38 mouse cellular contexts compared by ENCODE assay signal in genomic region chr10:59645153-59645552, GRCm38 (mm10). TPM values are rescaled to one million over a fixed set of nuclear protein-coding genes. Genes with fewer than 3 reads are reported as not detected.
A peak's percentile ranks its signal among the peaks of the same experiment; 100 is the strongest.
DNase-seq lines count a peak whose midpoint lies in the region; ATAC-seq and TF ChIP-seq lines count a peak whose summit lies in the region.
"Had no signal": no experiment of that assay in that cellular context is flagged by ENCODE, and none has a peak within 500 bp of the region (broad histone marks: within the 10 kb centered on the region; RNA-seq: fewer than 3 reads in every experiment).

No protein-coding gene starts in this region.

- no peaks in the 10 kb centered on the region for H3K27me3 ChIP-seq in stomach, embryonic 16.5 days (ENCODE audit: control insufficient read depth, insufficient read depth, low read length)
- no peaks in the 10 kb centered on the region for H3K27me3 ChIP-seq in stomach, postnatal 0 days (ENCODE audit: control insufficient read depth, insufficient read depth, low read length)
- no peaks in the 10 kb centered on the region for H3K27me3 ChIP-seq in liver, embryonic 14.5 days (ENCODE audit: control insufficient read depth, insufficient read depth, low read length)
- no peaks in the 10 kb centered on the region for H3K27me3 ChIP-seq in forebrain, postnatal 0 days (ENCODE audit: insufficient read depth, low read length)
- no peaks in the 10 kb centered on the region for H3K27me3 ChIP-seq in kidney, embryonic 16.5 days (ENCODE audit: insufficient read depth, low read length)
- H3K27me3 ChIP-seq: embryonic facial prominence, embryonic 15.5 days; forebrain, embryonic 13.5 days; heart, embryonic 13.5 days; hindbrain, embryonic 12.5 days; limb, embryonic 15.5 days; midbrain, embryonic 15.5 days; neural tube, embryonic 15.5 days had no signal

- H3K9ac ChIP-seq in stomach, embryonic 16.5 days (ENCODE audit: low read length): no peak overlapping the region
- no peak overlapping the region for H3K9ac ChIP-seq in stomach, postnatal 0 days (ENCODE audit: low read length)
- H3K9ac ChIP-seq in liver, embryonic 14.5 days (replicated peaks): no peak overlapping the region
- H3K9ac ChIP-seq in forebrain, postnatal 0 days: no peak overlapping the region
- H3K9ac ChIP-seq in kidney, embryonic 16.5 days (replicated peaks; ENCODE audit: low read length): no peak overlapping the region
- H3K9ac ChIP-seq: embryonic facial prominence, embryonic 15.5 days; forebrain, embryonic 13.5 days; heart, embryonic 13.5 days; hindbrain, embryonic 12.5 days; limb, embryonic 15.5 days; midbrain, embryonic 15.5 days; neural tube, embryonic 15.5 days had no signal

- no peaks in the 10 kb centered on the region for H3K4me1 ChIP-seq in stomach, embryonic 16.5 days (ENCODE audit: control insufficient read depth, insufficient read depth, low read length)
- no peaks in the 10 kb centered on the region for H3K4me1 ChIP-seq in stomach, postnatal 0 days (replicated peaks; ENCODE audit: control insufficient read depth, insufficient read depth)
- peaks cover 0 to 8% of the 10 kb centered on the region in 2 experiments; a peak in 3 of 4 replicates for H3K4me1 ChIP-seq in liver, embryonic 14.5 days (replicated peaks; ENCODE audit: control insufficient read depth in 2 of 2, insufficient read depth in 2 of 2, low read length in 1 of 2)
- H3K4me1 ChIP-seq in forebrain, postnatal 0 days (ENCODE audit: insufficient read depth): no peaks in the 10 kb centered on the region
- no peaks in the 10 kb centered on the region for H3K4me1 ChIP-seq in kidney, embryonic 16.5 days (ENCODE audit: insufficient read depth, low read length)
- H3K4me1 ChIP-seq: embryonic facial prominence, embryonic 10.5 days; embryonic facial prominence, embryonic 15.5 days; hindbrain, embryonic 12.5 days; limb, embryonic 10.5 days; limb, embryonic 15.5 days; midbrain, embryonic 10.5 days; midbrain, embryonic 15.5 days; neural tube, embryonic 15.5 days had no signal

- no peaks in the 10 kb centered on the region for H3K36me3 ChIP-seq in stomach, embryonic 16.5 days (ENCODE audit: control insufficient read depth, insufficient read depth, low read length)
- no peaks in the 10 kb centered on the region for H3K36me3 ChIP-seq in stomach, postnatal 0 days (ENCODE audit: control insufficient read depth, insufficient read depth, low read length)
- no peaks in the 10 kb centered on the region for H3K36me3 ChIP-seq in liver, embryonic 14.5 days (replicated peaks; ENCODE audit: control insufficient read depth, insufficient read depth, low read depth)
- no peaks in the 10 kb centered on the region for H3K36me3 ChIP-seq in forebrain, postnatal 0 days (ENCODE audit: insufficient read depth)
- H3K36me3 ChIP-seq in kidney, embryonic 16.5 days (ENCODE audit: insufficient read depth, low read length): no peaks in the 10 kb centered on the region
- H3K36me3 ChIP-seq: embryonic facial prominence, embryonic 10.5 days; embryonic facial prominence, embryonic 15.5 days; G1E; heart, embryonic 13.5 days; hindbrain, embryonic 12.5 days; limb, embryonic 10.5 days; limb, embryonic 15.5 days; midbrain, embryonic 10.5 days; midbrain, embryonic 15.5 days; neural tube, embryonic 15.5 days had no signal

- no peak overlapping the region for H3K4me3 ChIP-seq in stomach, embryonic 16.5 days (replicated peaks; ENCODE audit: low read length)
- no peak overlapping the region for H3K4me3 ChIP-seq in stomach, postnatal 0 days (ENCODE audit: low read depth, low read length)
- H3K4me3 ChIP-seq in liver, embryonic 14.5 days (ENCODE audit: insufficient read depth in 1 of 2, low read depth in 2 of 2, low read length in 2 of 2): no peak overlapping the region
- no peak overlapping the region for H3K4me3 ChIP-seq in forebrain, postnatal 0 days (ENCODE audit: low read depth, low read length)
- no peak overlapping the region for H3K4me3 ChIP-seq in kidney, embryonic 16.5 days (ENCODE audit: low read length)
- H3K4me3 ChIP-seq: embryonic facial prominence, embryonic 10.5 days; embryonic facial prominence, embryonic 15.5 days; forebrain, embryonic 13.5 days; heart, embryonic 13.5 days; hindbrain, embryonic 12.5 days; limb, embryonic 10.5 days; limb, embryonic 15.5 days; midbrain, embryonic 10.5 days; midbrain, embryonic 15.5 days; neural tube, embryonic 15.5 days had no signal

- no peak for TF ChIP-seq EP300 in stomach, postnatal 0 days (optimal IDR thresholded peaks at IDR 0.05)
- no peak for TF ChIP-seq EP300 in liver, embryonic 14.5 days (IDR thresholded peaks at IDR 0.05; ENCODE audit: low read depth)

- no peak for TF ChIP-seq CTCF in stomach, postnatal 0 days (IDR thresholded peaks at IDR 0.05; ENCODE audit: low read depth)
- no peak for TF ChIP-seq CTCF in liver, embryonic 14.5 days (IDR thresholded peaks at IDR 0.05; ENCODE audit: low read depth)
- TF ChIP-seq CTCF in forebrain, postnatal 0 days (IDR thresholded peaks at IDR 0.05; ENCODE audit: low read depth): no peak

- 0 out of 2 replicates have a peak, but pooled peaks cover 2% of the 10 kb centered on the region for H3K9me3 ChIP-seq in stomach, embryonic 16.5 days (replicated peaks; ENCODE audit: control insufficient read depth, low read length)
- no peaks in the 10 kb centered on the region for H3K9me3 ChIP-seq in stomach, postnatal 0 days (ENCODE audit: control insufficient read depth, low read length)
- no peaks in the 10 kb centered on the region for H3K9me3 ChIP-seq in liver, embryonic 14.5 days (ENCODE audit: control insufficient read depth, low read length)
- no peaks in the 10 kb centered on the region for H3K9me3 ChIP-seq in forebrain, postnatal 0 days (ENCODE audit: low read length)
- no peaks in the 10 kb centered on the region for H3K9me3 ChIP-seq in kidney, embryonic 16.5 days (ENCODE audit: low read length)
- H3K9me3 ChIP-seq: embryonic facial prominence, embryonic 10.5 days; embryonic facial prominence, embryonic 15.5 days; forebrain, embryonic 13.5 days; G1E; hindbrain, embryonic 12.5 days; limb, embryonic 10.5 days; limb, embryonic 15.5 days; midbrain, embryonic 15.5 days had no signal

- H3K4me2 ChIP-seq in stomach, embryonic 16.5 days (ENCODE audit: low read depth, low read length): peak overlapping the region; percentile 12; the same call in 1 of the 2 replicates
- H3K4me2 ChIP-seq in stomach, postnatal 0 days (replicated peaks; ENCODE audit: low read depth): no peak overlapping the region
- peak overlapping the region; percentile 11; the same call in 1 of the 2 replicates for H3K4me2 ChIP-seq in liver, embryonic 14.5 days (ENCODE audit: low read depth)
- no peak overlapping the region for H3K4me2 ChIP-seq in forebrain, postnatal 0 days (ENCODE audit: low read depth)
- no peak overlapping the region for H3K4me2 ChIP-seq in kidney, embryonic 16.5 days (replicated peaks; ENCODE audit: low read depth, low read length)
- H3K4me2 ChIP-seq: embryonic facial prominence, embryonic 15.5 days; forebrain, embryonic 13.5 days; heart, embryonic 13.5 days; hindbrain, embryonic 12.5 days; limb, embryonic 15.5 days; midbrain, embryonic 15.5 days; neural tube, embryonic 15.5 days had no signal

- intact Hi-C loops in heart, postnatal 36 days (cut with DNase I): no loop called here

- 36% methylated on average over 4 of the region's 4 CpGs for WGBS in stomach, embryonic 16.5 days
- 49% methylated on average over 4 of the region's 4 CpGs for WGBS in stomach, postnatal 0 days
- WGBS in liver, embryonic 14.5 days (ENCODE audit: insufficient replicate concordance): 6% methylated on average over 4 of the region's 4 CpGs
- 92% methylated on average over 4 of the region's 4 CpGs for WGBS in forebrain, postnatal 0 days
- WGBS in kidney, embryonic 16.5 days: 68% methylated on average over 4 of the region's 4 CpGs

- peak; percentile 72 for DNase-seq in heart, adult 11 months
- no peak for DNase-seq in heart, postnatal 36 days
- no peak for DNase-seq in stomach, postnatal 0 days (ENCODE audit: low spot score)
- no peak for DNase-seq in liver, embryonic 14.5 days (ENCODE audit: low read depth in 3 of 3, low spot score in 3 of 3)
- no peak for DNase-seq in Muller cell, postnatal 12 days (ENCODE audit: inconsistent ontology term)
- DNase-seq in forebrain, postnatal 0 days: no peak
- DNase-seq: adrenal gland, adult 2 months; adrenal gland, postnatal 36 days; cerebellum, adult 2 months; cerebellum, postnatal 14 days; gastrocnemius, postnatal 14 days; heart, adult 18-20 months; heart, postnatal 10 days; kidney, adult 2 months; kidney, postnatal 4 days; lung, adult 18-20 months; lung, postnatal 4 days; right cerebral cortex, postnatal 25 days; spleen, adult 18-20 months; thymus, adult 2 months; thymus, postnatal 36 days had no signal

- H3K27ac ChIP-seq in stomach, embryonic 16.5 days (ENCODE audit: low read length): no peak overlapping the region
- no peak overlapping the region for H3K27ac ChIP-seq in stomach, postnatal 0 days (replicated peaks)
- no peak overlapping the region for H3K27ac ChIP-seq in liver, embryonic 14.5 days
- H3K27ac ChIP-seq in forebrain, postnatal 0 days (ENCODE audit: low read depth, low read length): no peak overlapping the region
- no peak overlapping the region for H3K27ac ChIP-seq in kidney, embryonic 16.5 days (ENCODE audit: low read length)
- H3K27ac ChIP-seq: embryonic facial prominence, embryonic 10.5 days; embryonic facial prominence, embryonic 15.5 days; forebrain, embryonic 13.5 days; heart, embryonic 13.5 days; hindbrain, embryonic 12.5 days; kidney, postnatal 0 days; limb, embryonic 10.5 days; limb, embryonic 15.5 days; midbrain, embryonic 10.5 days; midbrain, embryonic 15.5 days; neural tube, embryonic 15.5 days had no signal

- no peak for ATAC-seq in stomach, embryonic 16.5 days (ENCODE audit: insufficient read depth, low FRiP score)
- no peak for ATAC-seq in stomach, postnatal 0 days (ENCODE audit: low FRiP score, low TSS enrichment)
- no peak for ATAC-seq in liver, embryonic 14.5 days (ENCODE audit: insufficient read depth)
- ATAC-seq in forebrain, postnatal 0 days: no peak
- no peak for ATAC-seq in kidney, embryonic 16.5 days (ENCODE audit: low FRiP score, low TSS enrichment)
- ATAC-seq: forebrain, embryonic 13.5 days; lung, postnatal 0 days; midbrain, embryonic 15.5 days had no signal

RNA-seq across cellular contexts. Expression of gene Mcu, which starts 28.7 kb away (rescaled TPM):
- total RNA-seq in heart, postnatal 36 days (2021): 10 to 100 TPM; 21.8 to 24.0 TPM
- polyA plus RNA-seq in stomach, embryonic 16.5 days (2015; fragmentation: Nextera tagmentation; extraction: Ambion mirVana): 60.0 and 64.9 TPM in 2 replicates
- 56.9 and 57.2 TPM in 2 replicates for polyA plus RNA-seq in stomach, postnatal 0 days (2015; fragmentation: Nextera tagmentation; extraction: Ambion mirVana)
- polyA plus RNA-seq in liver, embryonic 14.5 days (2012; rRNA removed): 2.7 and 3.5 TPM in 2 replicates
- 7.9 and 9.6 TPM in 2 replicates for polyA plus RNA-seq in liver, embryonic 14.5 days (2014; fragmentation: Nextera tagmentation; extraction: Ambion mirVana)
- 41.0 and 47.9 TPM in 2 replicates for total RNA-seq in forebrain, postnatal 0 days (2014; rRNA removed)
- polyA plus RNA-seq in forebrain, postnatal 0 days (2015; fragmentation: Nextera tagmentation; extraction: Ambion mirVana): 51.4 and 58.0 TPM in 2 replicates
- polyA plus RNA-seq in kidney, embryonic 16.5 days (2015; fragmentation: Nextera tagmentation; extraction: Ambion mirVana): 34.7 and 37.2 TPM in 2 replicates

RNA-seq across cellular contexts. Expression of gene Gm10322, which starts 29.3 kb away (rescaled TPM):
- total RNA-seq in heart, postnatal 36 days (2021): not detected
- polyA plus RNA-seq in stomach, embryonic 16.5 days (2015; fragmentation: Nextera tagmentation; extraction: Ambion mirVana): not detected in 2 replicates
- polyA plus RNA-seq in stomach, postnatal 0 days (2015; fragmentation: Nextera tagmentation; extraction: Ambion mirVana): 0.38 TPM in 1 of 2 replicates, not detected in the other
- not detected in 2 replicates for polyA plus RNA-seq in liver, embryonic 14.5 days (2012; rRNA removed)
- polyA plus RNA-seq in liver, embryonic 14.5 days (2014; fragmentation: Nextera tagmentation; extraction: Ambion mirVana): not detected in 2 replicates
- total RNA-seq in forebrain, postnatal 0 days (2014; rRNA removed): not detected in 2 replicates
- not detected in 2 replicates for polyA plus RNA-seq in forebrain, postnatal 0 days (2015; fragmentation: Nextera tagmentation; extraction: Ambion mirVana)
- polyA plus RNA-seq in kidney, embryonic 16.5 days (2015; fragmentation: Nextera tagmentation; extraction: Ambion mirVana): not detected in 2 replicates
- total RNA-seq: adrenal gland, adult 2 months; adrenal gland, postnatal 36 days; G1E; gastrocnemius, postnatal 14 days; heart, adult 18-20 months; heart, postnatal 10 days; left cerebral cortex, postnatal 10 days had no signal
- polyA plus RNA-seq: adrenal gland, adult 2 months; brain, embryonic 14.5 days; cerebellum, adult 2 months; embryonic facial prominence, embryonic 10.5 days; embryonic facial prominence, embryonic 15.5 days; forebrain, embryonic 13.5 days; G1E; heart, embryonic 13.5 days; hindbrain, embryonic 12.5 days; kidney, adult 2 months; limb, embryonic 10.5 days; limb, embryonic 15.5 days; lung, postnatal 0 days; midbrain, embryonic 10.5 days; midbrain, embryonic 15.5 days; neural tube, embryonic 15.5 days had no signal

RNA-seq across cellular contexts. Expression of gene Micu1, which starts 57.1 kb away (rescaled TPM):
- total RNA-seq in heart, postnatal 36 days (2021): 10 to 100 TPM; 20.3 to 23.3 TPM
- 74.1 and 77.5 TPM in 2 replicates for polyA plus RNA-seq in stomach, embryonic 16.5 days (2015; fragmentation: Nextera tagmentation; extraction: Ambion mirVana)
- 52.4 and 56.2 TPM in 2 replicates for polyA plus RNA-seq in stomach, postnatal 0 days (2015; fragmentation: Nextera tagmentation; extraction: Ambion mirVana)
- 17.2 and 27.1 TPM in 2 replicates for polyA plus RNA-seq in liver, embryonic 14.5 days (2012; rRNA removed)
- 28.2 and 34.3 TPM in 2 replicates for polyA plus RNA-seq in liver, embryonic 14.5 days (2014; fragmentation: Nextera tagmentation; extraction: Ambion mirVana)
- 69.6 and 69.7 TPM in 2 replicates for total RNA-seq in forebrain, postnatal 0 days (2014; rRNA removed)
- polyA plus RNA-seq in forebrain, postnatal 0 days (2015; fragmentation: Nextera tagmentation; extraction: Ambion mirVana): 61.6 and 72.0 TPM in 2 replicates
- 86.2 and 93.0 TPM in 2 replicates for polyA plus RNA-seq in kidney, embryonic 16.5 days (2015; fragmentation: Nextera tagmentation; extraction: Ambion mirVana)

Comparison
In these comparisons a context has a peak if more than half of its experiments do, and no peak if none do; other contexts are left out.
1. H3K4me2 ChIP-seq: peak in stomach, embryonic 16.5 days (single experiment) and liver, embryonic 14.5 days (single experiment); none in stomach, postnatal 0 days (single experiment), forebrain, postnatal 0 days (single experiment) and kidney, embryonic 16.5 days (single experiment).